Mouse (Mus musculus) liver, embryonic 12.5 days (tissue): ENCODE results near the gene Ptpn13. TPM values are rescaled to one million over a fixed set of nuclear protein-coding genes. Genes with fewer than 3 reads are reported as not detected.

Source experiments
- ATAC-seq: fragments of 200-750 bp; cut with Nextera tagmentation; 2 replicates; pipeline ENCODE4 v1.8.0; 2017; ENCODE audit warnings: moderate number of reproducible peaks, mild to moderate bottlenecking, moderate library complexity
- H3K27ac ChIP-seq: fragments of 300-500 bp; sonication (generic); 2 replicates; pipeline ENCODE4 v1.5.1; 2016; ENCODE audit warnings: mild to moderate bottlenecking
- H3K27me3 ChIP-seq: fragments of 300-500 bp; sonication (generic); replicated peaks from 2 replicates; pipeline ENCODE4 v1.6.1; 2016; ENCODE audit warnings: mild to moderate bottlenecking, moderate library complexity
- H3K36me3 ChIP-seq: fragments of 300-500 bp; sonication (generic); 2 replicates; pipeline ENCODE4 v1.6.1; 2016; ENCODE audit warnings: mild to moderate bottlenecking, moderate library complexity
- H3K4me1 ChIP-seq: fragments of 300-500 bp; sonication (generic); 2 replicates; pipeline ENCODE4 v1.6.1; 2016
- H3K4me2 ChIP-seq: fragments of 300-500 bp; sonication (generic); 2 replicates; pipeline ENCODE4 v1.6.1; 2016; ENCODE audit warnings: mild to moderate bottlenecking, moderate library complexity
- H3K4me3 ChIP-seq: fragments of 300-500 bp; sonication (generic); 2 replicates; pipeline ENCODE4 v1.5.1; 2016; ENCODE audit warnings: mild to moderate bottlenecking, moderate library complexity
- H3K9ac ChIP-seq: fragments of 300-500 bp; sonication (generic); 2 replicates; pipeline ENCODE4 v1.6.1; 2016; ENCODE audit warnings: mild to moderate bottlenecking, moderate library complexity
- H3K9me3 ChIP-seq: fragments of 300-500 bp; sonication (generic); replicated peaks from 2 replicates; pipeline ENCODE4 v1.6.1; 2016; ENCODE audit warnings: mild to moderate bottlenecking, moderate library complexity
- WGBS: fragments of 180-500 bp; shearing (Covaris S2); methylation state at CpG from one replicate; pipeline ENCODE4 v1.1.7; 2016; ENCODE audit not compliant: insufficient replicate concordance; 5-methylcytosine and 5-hydroxymethylcytosine counted together
- polyA plus RNA-seq: library from polyadenylated mRNA; unstranded; fragments of >200 nt; fragmentation: Nextera tagmentation; extraction: Ambion mirVana; gene quantifications from 2 replicates; pipeline ENCODE4 v1.2.1, GENCODE M21; 2016

Ptpn13 gene
- polyA plus RNA-seq, 1 experiment from 2014 or later = 3.6 TPM

DNA sequence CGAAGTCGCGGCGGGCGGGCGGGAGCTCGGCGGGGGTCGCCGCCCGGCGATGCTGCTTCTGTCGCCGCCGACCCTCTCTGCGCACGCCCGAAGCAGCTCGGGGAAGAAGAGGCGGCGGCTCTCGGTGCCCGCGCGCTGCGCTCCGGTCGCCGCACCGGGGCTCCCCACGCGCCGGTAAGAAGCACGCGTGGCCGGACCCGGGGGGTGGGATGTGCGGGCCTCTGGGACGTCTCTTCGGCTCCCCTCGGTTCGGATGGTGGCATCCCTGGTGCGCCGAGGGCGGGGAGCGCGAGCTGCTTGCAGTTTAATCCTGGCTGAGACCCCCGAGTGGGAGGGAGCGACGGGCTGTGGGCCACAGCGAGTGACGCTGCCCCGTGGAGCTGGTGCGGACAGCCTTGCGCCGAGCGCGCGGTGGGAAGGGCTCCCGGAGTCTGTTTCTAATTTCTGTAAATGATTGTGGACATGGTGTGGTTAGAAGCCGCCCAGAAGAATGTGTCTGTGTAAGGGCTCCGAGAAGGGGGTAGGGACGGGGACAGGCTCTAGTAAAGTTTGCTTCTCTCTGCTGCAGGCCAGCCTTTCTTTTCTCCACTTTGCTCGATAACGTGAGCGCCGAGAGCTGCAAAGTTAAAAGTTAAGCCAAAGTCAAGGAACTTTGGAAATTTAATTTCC, 505 bp downstream of the Ptpn13 start:
- H3K27ac ChIP-seq = peak overlapping the region; percentile 23; the same call in 1 of the 2 replicates
- ATAC-seq = no peak
- no peaks in the 10 kb centered on the region for H3K9me3 ChIP-seq
- peak overlapping the region; percentile 74 for H3K9ac ChIP-seq
- H3K36me3 ChIP-seq = no peaks in the 10 kb centered on the region; the same call in 1 of the 2 replicates
- H3K4me1 ChIP-seq = peaks cover 45% of the 10 kb centered on the region
- under 1% methylated on average over 63 of the region's 67 CpGs for WGBS
- H3K27me3 ChIP-seq = peaks cover 16% of the 10 kb centered on the region; the same call in 1 of the 2 replicates
- peak overlapping the region; percentile 65 for H3K4me3 ChIP-seq
- peak overlapping the region; percentile 94 for H3K4me2 ChIP-seq

DNA sequence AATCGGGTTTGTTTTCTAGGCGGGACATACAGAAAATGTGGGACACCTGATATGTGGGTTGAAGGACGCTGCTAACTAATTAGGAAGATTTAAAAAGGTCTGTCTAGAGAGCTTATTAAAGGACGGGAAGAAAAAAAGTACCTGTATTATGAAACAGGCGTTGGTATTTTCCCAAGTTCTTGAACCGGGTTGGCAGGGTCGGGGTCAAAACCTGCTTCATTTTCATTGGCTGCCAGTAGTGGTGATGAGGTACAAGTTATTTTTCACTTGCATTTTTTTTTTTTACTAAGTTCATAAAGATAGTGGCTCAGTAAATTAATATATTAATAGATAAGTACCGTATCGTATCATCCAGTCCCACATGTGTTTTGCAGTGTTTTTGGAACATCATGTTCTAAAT, 1.3 kb downstream of the Ptpn13 start:
- Histone ChIP-seq H3K4me2 (peak overlapping the region; percentile 94), H3K4me3 (peak overlapping the region; percentile 65), H3K4me1 (peaks cover 38% of the 10 kb centered on the region), H3K27me3 (peaks cover 16% of the 10 kb centered on the region; the same call in 1 of the 2 replicates), H3K9ac (0 out of 2 replicates have a peak overlapping the region, but pooled peaks have one; percentile 74), H3K9me3 (no peaks in the 10 kb centered on the region), H3K36me3 (no peaks in the 10 kb centered on the region; the same call in 1 of the 2 replicates), H3K27ac (no peak overlapping the region)
- 23% methylated on average over 9 of the region's 9 CpGs for WGBS
- ATAC-seq = no peak

DNA sequence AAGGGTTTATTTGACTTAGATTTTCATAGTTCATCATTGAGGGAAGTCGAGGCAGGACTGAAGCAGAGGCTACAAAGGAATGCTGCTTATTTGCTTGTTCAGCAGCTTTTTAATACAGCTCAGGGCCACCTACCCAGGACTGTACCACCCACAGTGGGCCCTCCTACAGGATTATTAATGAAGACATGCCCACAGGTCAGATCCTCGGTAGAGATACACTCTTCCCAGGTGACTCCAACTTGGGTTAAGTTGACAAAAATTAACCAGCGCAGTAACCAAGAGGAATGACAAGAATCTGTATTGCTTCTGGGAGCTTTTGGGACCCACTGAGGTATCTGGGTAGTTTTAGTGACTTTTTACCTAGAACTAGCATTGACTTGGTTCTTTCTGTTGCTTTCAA, 6.0 kb downstream of the Ptpn13 start:
- no peaks in the 10 kb centered on the region; the same call in 1 of the 2 replicates for H3K36me3 ChIP-seq
- H3K9ac ChIP-seq = no peak overlapping the region
- H3K4me2 ChIP-seq = no peak overlapping the region
- ATAC-seq = no peak
- 77% methylated on average over 3 of the region's 3 CpGs for WGBS
- no peaks in the 10 kb centered on the region for H3K9me3 ChIP-seq
- H3K27ac ChIP-seq = no peak overlapping the region
- no peaks in the 10 kb centered on the region for H3K27me3 ChIP-seq
- H3K4me1 ChIP-seq = peaks cover 11% of the 10 kb centered on the region
- H3K4me3 ChIP-seq = no peak overlapping the region

DNA sequence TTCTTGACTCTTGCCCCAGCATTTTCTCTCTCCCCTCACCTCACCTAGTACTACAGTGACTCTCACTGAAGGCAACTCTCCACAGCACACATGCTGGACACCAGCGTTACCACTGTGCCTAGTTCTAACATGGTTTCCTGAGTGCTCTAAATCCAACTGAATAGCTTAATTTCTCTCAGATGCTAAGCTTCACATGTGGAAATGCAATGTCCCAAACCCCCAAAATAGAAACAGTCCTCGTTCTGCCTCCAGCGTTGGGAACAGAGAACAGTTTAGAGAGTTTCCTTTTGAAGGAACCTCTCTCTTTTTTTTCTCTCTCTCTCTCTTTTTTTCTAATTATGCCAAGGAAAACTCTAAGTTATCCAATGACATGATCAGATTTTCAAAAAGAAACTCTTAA, 6.5 kb downstream of the Ptpn13 start:
- Histone ChIP-seq H3K4me1 (peaks cover 12% of the 10 kb centered on the region), H3K9ac (no peak overlapping the region), H3K27me3 (no peaks in the 10 kb centered on the region), H3K4me2 (no peak overlapping the region), H3K9me3 (no peaks in the 10 kb centered on the region), H3K36me3 (no peaks in the 10 kb centered on the region; the same call in 1 of the 2 replicates), H3K27ac (no peak overlapping the region), H3K4me3 (no peak overlapping the region)
- no peak for ATAC-seq
- WGBS = 64% methylated on average over 3 of the region's 3 CpGs

DNA sequence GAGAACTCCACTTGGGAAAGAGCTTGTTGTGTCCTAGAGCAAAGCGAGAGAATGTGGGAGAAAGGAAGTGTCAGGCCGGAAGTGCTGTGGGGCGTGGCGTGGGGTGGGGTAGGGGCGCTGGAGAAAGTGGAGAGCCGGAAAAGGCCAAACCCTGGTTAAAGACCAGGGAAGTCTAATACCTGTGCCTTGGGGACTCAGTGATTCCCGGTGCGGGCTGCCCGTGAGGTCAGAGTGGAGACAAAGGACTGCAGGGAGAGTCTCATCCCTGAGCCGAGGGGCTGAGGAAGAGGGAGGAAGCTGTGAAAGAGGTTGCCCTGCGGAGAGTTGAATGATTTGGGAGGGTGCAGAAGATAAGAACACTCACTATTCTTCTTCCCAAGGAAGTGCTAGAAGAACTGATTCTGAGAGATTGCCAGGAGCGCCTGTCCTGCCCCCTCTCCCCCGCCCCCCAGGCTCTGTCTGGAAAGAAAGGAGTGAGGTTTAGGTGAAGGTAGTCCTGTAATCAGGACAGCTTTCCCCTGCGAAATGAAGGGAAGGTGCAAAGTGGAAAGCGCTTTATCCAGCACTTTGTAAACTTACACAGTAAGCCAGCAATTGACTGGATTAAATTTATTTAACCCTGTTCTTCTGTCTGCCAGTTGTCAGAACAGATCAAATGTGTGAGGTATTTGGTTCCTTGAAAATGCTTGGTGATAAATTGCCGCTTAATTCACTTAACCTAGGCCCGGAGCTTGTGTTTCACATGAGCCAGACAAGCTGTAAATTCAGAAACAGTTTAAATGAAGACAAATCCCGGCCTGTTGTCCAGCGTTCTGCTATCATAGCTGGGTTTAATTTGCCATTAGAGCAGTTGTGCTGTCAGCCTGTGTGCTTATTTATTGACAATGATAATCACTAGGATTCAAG, 11.3 kb downstream of the Ptpn13 start:
- Histone ChIP-seq H3K27ac (no peak overlapping the region), H3K9ac (no peak overlapping the region)

DNA sequence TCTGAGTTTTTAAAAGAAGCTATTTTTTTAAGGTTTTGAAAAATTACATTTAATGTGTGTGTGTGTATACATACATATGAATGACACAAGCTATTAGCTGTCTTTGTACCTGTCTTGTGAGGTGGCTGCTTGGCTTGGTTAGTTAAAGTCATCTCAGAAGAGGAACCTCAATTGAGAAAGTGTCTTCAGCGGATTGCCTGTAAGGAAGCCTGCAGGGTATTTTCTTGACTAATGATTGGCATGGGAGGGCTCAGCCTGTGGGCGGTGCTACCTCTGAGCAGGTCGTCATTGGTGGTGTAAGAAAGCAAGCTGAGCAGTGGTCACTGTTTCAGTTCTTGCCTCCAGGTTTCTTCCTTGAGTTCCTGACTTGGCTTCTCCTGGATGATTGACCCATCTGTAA, 12.7 kb downstream of the Ptpn13 start:
- Histone ChIP-seq H3K9me3 (no peaks in the 10 kb centered on the region), H3K9ac (no peak overlapping the region), H3K36me3 (no peaks in the 10 kb centered on the region), H3K4me2 (no peak overlapping the region), H3K4me3 (no peak overlapping the region), H3K27ac (no peak overlapping the region), H3K27me3 (no peaks in the 10 kb centered on the region), H3K4me1 (peaks cover 21% of the 10 kb centered on the region)
- ATAC-seq = no peak
- WGBS = 30% methylated on average over 3 of the region's 3 CpGs

More for the DNA sequence above, 11.3 kb downstream of the Ptpn13 start:
- no peak for ATAC-seq
- no peaks in the 10 kb centered on the region for H3K27me3 ChIP-seq
- peak overlapping the region; percentile 65 for H3K4me2 ChIP-seq
- no peaks in the 10 kb centered on the region for H3K36me3 ChIP-seq
- peak overlapping the region; percentile 34 for H3K4me3 ChIP-seq
- peaks cover 21% of the 10 kb centered on the region for H3K4me1 ChIP-seq
- 11% methylated on average over 19 of the region's 19 CpGs for WGBS
- H3K9me3 ChIP-seq = no peaks in the 10 kb centered on the region

DNA sequence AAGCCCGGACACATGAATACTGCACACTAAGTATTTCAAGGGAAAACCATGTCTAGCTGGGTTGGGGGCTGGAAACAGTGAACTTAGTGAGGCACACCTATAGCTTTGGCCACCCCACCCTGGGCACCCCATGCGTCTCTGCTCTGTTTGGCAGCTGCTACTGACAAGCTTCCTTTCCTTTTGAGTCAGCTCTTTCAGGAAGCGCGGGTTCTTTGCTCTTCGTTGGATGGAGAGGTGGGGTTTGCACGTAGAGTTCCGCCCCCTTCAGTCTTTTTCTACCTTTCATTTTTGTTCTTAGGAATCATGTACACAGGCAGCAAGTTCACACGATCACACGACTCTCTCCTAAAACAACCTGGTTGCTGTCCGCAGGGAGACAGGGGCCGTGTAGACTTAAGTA, 14.2 kb downstream of the Ptpn13 start:
- H3K36me3 ChIP-seq = no peaks in the 10 kb centered on the region
- ATAC-seq = no peak
- H3K27me3 ChIP-seq = no peaks in the 10 kb centered on the region
- H3K9ac ChIP-seq = no peak overlapping the region
- H3K9me3 ChIP-seq = no peaks in the 10 kb centered on the region
- 59% methylated on average over 11 of the region's 11 CpGs for WGBS
- H3K4me2 ChIP-seq = no peak overlapping the region
- peaks cover 25% of the 10 kb centered on the region for H3K4me1 ChIP-seq
- no peak overlapping the region for H3K27ac ChIP-seq
- H3K4me3 ChIP-seq = no peak overlapping the region

DNA sequence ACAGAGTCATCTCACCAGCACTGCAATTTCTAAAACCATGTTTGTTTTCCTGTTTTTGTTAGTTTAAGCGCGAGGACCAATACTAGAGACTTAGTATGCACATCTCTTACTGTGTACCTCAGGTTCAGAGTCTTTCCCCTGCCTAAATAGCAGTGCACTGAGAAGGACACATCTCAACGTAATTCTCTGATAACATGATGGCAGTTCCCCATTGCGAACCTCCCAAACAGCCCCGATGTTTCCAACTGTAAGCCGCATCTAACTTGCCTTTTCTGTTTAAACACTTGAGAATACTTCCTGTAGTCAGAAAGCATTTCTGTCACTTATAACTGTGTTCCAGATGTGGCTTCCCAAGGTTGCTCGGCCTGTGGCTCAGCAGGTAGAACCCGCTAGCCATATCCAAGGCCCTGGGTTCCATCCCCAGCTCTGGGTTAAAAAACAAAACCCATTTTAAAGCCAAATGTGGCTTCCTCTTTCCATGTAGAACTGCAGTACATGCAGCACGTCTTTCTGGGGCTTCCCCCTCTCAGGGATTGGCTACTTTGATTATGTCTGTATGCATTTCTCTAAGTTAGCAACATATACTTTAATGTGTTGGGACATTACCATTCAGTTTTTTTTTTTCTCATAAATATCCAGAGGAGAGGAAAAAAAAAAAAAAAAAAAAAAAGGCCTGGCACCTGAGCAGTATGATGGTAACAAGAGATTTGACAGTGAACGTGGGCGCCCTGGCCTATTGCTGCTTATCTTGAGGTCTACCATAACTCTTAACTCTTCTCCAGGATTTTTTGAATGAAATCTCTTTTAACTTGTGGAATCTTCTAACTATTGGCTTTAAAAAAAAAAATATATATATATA, 15.7 kb downstream of the Ptpn13 start:
- ATAC-seq = no peak

DNA sequence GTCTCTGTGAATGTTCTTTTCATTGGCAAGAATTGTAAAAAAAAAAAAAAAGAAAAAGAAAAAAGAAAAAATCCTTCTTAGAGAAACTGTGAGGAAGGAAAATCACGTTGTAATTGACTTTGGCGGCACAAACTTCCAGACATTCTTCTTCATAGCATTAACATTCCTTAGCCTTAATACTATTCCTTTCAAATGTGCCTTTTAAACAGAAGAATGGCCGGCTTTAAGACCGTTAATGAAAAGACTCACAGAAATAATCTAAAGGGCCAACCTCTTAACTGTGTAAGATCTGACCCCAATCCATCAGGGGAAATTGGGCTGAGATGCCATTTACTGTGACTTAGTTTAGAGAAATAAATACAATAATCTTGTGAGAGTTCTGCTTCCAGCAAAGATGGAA, 16.7 kb downstream of the Ptpn13 start:
- peaks cover 10% of the 10 kb centered on the region for H3K4me1 ChIP-seq
- no peak overlapping the region for H3K4me3 ChIP-seq
- no peak overlapping the region for H3K9ac ChIP-seq
- no peak overlapping the region for H3K4me2 ChIP-seq
- no peak for ATAC-seq
- WGBS = 73% methylated on average over 4 of the region's 4 CpGs
- H3K27ac ChIP-seq = no peak overlapping the region
- no peaks in the 10 kb centered on the region for H3K36me3 ChIP-seq
- no peaks in the 10 kb centered on the region for H3K9me3 ChIP-seq
- no peaks in the 10 kb centered on the region for H3K27me3 ChIP-seq

More for the DNA sequence above, 15.7 kb downstream of the Ptpn13 start:
- no peaks in the 10 kb centered on the region for H3K27me3 ChIP-seq
- no peaks in the 10 kb centered on the region for H3K36me3 ChIP-seq
- 67% methylated on average over 11 of the region's 11 CpGs for WGBS
- H3K4me2 ChIP-seq = no peak overlapping the region
- no peak overlapping the region for H3K27ac ChIP-seq
- H3K9me3 ChIP-seq = no peaks in the 10 kb centered on the region
- no peak overlapping the region for H3K9ac ChIP-seq
- H3K4me1 ChIP-seq = peaks cover 20% of the 10 kb centered on the region
- H3K4me3 ChIP-seq = no peak overlapping the region

DNA sequence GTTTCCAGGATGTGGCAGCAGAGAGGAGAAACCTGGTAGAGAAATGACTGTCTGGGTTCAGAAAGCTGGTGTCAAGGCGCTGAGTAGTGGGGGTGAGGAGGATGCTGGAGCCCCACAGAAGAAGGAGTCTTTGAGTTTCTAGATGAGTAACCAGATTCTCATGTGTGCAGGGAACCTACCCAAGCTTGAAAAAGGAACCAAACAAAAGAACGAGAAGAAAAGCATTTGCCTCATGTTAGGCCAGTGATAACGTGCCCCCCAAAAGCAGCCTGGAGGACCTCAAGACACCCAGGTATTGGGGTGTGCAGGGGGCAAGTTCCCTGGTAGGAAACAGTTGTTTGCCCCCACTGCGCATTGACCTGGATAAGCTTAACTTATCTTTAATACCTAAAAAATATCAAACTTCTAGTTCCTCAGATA, 17.3 kb downstream of the Ptpn13 start:
- H3K27me3 ChIP-seq = no peaks in the 10 kb centered on the region
- no peak overlapping the region for H3K4me3 ChIP-seq
- H3K4me2 ChIP-seq = no peak overlapping the region
- peaks cover 10% of the 10 kb centered on the region for H3K4me1 ChIP-seq
- H3K9me3 ChIP-seq = no peaks in the 10 kb centered on the region
- no peak overlapping the region for H3K27ac ChIP-seq
- no peaks in the 10 kb centered on the region for H3K36me3 ChIP-seq
- 74% methylated on average over 4 of the region's 4 CpGs for WGBS
- no peak overlapping the region for H3K9ac ChIP-seq
- ATAC-seq = no peak

DNA sequence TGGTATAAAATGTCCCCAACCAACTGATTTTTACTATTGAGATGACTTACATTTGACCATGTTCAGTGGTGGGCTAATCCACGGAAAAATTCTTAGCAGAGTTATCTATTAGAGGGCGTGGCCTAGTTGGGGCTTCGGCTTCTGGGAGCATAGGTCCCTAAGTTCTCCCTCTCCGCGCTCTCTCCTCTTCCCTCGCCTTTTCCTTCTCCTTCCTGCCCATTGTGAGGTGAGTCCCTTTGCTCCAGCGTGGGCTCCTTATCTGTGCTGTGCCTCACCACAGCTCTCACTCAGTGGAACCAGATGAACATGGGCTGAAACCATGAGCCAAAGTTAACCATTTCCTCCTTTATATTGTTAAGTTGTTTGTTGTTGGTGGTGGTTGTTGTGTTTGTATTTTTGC, 17.9 kb downstream of the Ptpn13 start:
- no peak for ATAC-seq
- H3K9ac ChIP-seq = no peak overlapping the region
- peaks cover 7% of the 10 kb centered on the region for H3K4me1 ChIP-seq
- WGBS = 28% methylated on average over 7 of the region's 7 CpGs
- H3K4me2 ChIP-seq = no peak overlapping the region
- no peak overlapping the region for H3K27ac ChIP-seq
- no peak overlapping the region for H3K4me3 ChIP-seq
- no peaks in the 10 kb centered on the region for H3K27me3 ChIP-seq
- H3K36me3 ChIP-seq = no peaks in the 10 kb centered on the region
- H3K9me3 ChIP-seq = no peaks in the 10 kb centered on the region
